Mouse (Mus musculus): ENCODE results near the gene Kcnd3.

The Kcnd3 gene

GRCm38 (mm10) chr3:105457657-105458056 lies 5.5 kb downstream of the Kcnd3 start:
- peak; percentile 44 for DNase-seq

GRCm38 (mm10) chr3:105466538-105466937 lies 14.4 kb downstream of the Kcnd3 start:
- DNase-seq, result no peak

DNA sequence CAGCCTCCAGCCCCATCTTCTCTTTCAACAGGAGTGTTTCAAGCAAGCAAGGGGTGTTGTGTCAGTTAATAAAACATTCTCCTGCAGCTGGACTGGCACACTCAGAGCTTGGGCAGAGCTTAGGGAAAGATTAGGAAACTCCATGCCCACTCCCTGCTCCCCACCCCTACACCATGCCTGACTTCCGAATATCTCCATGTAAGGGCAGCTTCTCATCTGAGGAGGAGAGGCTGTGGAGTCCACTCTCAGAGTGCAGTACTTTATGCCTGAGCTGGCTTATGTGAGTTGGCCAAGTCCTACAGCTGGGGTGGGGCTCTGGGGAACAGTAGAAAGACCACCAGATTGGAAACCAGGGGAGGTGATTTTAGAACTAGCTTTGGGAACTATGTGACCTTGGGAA lies 20.4 kb downstream of the Kcnd3 start:
- DNase-seq, result no peak

DNA sequence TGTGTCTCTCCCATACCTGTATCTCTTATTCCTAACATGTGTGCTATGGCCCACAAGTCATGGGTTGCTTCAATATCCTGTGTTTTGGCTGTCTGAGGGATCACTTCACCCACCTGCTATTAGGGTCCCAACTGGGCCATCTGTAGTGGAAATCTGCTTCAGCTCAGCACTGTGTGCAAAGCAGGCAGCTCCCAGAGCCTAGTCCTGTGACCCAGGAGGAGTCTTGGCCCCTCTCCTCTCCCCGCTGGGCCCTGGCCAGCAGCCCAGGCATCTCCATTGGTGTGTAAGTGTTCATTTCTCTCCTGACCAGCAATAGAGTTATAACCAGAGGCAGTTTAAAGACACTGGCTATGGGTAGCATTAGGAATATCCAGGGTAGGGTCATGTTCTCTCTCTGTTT lies 24.3 kb downstream of the Kcnd3 start:
- no peak for DNase-seq

DNA sequence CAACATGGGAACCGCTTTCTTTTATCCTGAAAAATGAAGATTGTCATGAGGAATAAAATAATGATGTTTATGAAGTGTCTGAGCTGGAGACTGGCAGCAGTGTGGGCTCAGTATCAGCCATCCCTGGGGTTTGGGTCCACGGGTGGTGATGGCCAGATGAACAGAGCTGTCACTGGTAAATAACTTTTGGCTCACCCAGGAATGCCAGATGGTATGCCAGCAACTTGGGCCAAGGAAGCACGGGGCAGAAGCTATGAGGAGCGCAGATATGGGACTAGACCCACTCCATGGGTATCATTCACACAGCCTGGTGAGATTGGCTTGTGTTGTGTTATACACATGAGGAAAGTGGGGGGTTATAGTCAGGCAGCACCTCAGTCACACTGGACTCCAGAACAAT lies 26.7 kb downstream of the Kcnd3 start:
- no peak for DNase-seq

DNA sequence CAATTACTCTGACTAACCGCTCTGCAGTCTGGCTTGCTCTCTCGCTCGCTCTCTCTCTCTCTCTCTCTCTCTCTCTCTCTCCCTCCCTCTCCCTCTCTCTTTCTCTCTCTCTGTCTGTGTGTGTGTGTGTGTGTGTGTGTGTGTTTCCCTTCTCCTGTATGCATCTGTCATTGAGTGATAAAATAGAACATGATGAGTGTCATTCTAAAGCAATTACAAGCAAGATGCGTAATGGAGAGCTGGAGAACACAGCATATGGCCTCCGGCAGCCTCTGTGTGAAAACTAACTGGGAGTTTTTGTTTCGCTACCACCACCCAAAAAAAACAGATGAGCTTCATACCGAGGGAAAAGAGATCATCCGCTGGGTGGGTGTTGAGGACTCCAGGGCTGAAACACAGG lies 29.3 kb downstream of the Kcnd3 start:
- DNase-seq, result no peak

DNA sequence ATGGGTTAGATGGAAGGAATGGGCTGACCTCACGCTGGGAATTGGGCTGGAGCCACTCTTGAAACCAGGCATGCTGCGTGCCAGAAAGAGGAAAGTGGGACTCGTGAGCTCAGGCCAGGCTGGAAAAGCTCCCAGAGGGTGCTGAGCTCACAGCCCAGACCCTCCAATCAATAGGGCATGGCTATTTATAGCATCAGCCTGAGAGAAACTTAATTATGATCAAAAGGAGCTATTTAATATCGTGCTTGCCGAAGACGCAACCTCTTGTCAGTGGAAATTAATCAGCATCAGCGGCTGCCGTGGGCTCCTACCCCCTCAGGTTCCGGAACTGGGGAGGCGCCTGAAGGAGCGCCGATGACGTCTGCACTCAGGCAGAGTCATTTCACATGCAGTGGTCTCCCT lies 31.5 kb downstream of the Kcnd3 start:
- DNase-seq, result no peak

GRCm38 (mm10) chr3:105487171-105487570 lies 35.0 kb downstream of the Kcnd3 start:
- no peak for DNase-seq

- DNase-seq, result peak; percentile 82
Measured at GRCm38 (mm10) chr3:105489607-105490006, 37.5 kb downstream of the Kcnd3 start.

DNA sequence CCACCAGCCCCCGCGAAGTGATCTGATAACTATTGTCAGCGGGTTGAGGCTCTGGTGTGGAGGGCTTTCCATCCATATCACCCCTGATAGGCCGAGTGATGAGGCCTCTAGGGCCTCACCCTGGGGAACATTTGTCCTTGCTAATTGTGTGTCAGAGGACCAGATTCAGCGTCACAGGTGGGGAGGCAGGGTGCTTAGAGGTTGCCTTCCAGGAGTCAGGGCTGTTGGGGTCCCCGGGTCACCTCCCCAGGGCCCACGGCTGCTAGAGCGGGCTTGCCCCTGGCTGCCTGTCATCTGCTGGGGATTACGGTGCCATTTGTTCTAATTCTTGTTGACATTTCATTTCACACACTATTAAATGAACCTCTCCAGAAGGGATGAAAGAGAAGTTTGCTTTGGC lies 42.8 kb downstream of the Kcnd3 start:
- no peak for DNase-seq

GRCm38 (mm10) chr3:105496216-105496615 lies 44.1 kb downstream of the Kcnd3 start:
- no peak for DNase-seq

DNA sequence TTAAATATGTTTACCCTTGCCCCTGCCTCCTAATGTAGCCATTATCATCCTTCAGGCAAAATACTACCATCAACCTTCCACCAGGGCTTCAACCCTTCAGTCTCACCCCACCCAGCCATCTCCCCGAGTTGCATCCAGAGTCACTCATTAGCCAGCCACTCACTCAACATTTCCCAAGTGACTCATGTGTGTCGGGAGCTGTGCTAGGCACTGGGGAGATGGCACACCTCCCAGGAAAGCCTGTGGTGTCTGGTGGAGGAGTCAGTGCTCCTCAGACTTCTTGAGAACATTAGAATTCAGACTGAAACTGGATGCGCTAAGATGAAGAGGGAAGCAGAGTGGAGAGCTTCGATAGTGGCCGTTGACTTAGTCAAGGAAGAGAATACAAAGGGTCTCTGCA lies 44.8 kb downstream of the Kcnd3 start:
- no peak for DNase-seq

DNA sequence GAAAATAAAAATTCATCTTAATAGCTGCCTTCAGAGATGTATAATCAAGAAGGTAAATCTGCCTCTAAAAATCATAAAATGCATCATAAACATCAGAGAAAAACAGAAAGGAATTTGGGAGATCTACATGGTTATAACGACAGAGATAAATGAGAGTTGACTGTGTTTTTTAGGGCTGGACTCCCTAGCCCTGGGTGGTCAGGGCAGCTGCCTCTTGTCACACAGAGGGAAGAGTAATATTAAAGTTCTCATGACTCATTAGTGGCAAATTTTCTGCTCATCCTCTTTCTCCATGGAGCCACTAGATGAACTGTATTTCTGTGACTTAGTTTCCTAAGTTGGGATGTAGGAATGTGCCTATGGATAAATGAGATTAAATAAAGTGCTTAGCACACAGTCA lies 48.9 kb downstream of the Kcnd3 start:
- no peak for DNase-seq

- DNase-seq, result no peak
Measured at GRCm38 (mm10) chr3:105504272-105504671, 52.1 kb downstream of the Kcnd3 start.

DNA sequence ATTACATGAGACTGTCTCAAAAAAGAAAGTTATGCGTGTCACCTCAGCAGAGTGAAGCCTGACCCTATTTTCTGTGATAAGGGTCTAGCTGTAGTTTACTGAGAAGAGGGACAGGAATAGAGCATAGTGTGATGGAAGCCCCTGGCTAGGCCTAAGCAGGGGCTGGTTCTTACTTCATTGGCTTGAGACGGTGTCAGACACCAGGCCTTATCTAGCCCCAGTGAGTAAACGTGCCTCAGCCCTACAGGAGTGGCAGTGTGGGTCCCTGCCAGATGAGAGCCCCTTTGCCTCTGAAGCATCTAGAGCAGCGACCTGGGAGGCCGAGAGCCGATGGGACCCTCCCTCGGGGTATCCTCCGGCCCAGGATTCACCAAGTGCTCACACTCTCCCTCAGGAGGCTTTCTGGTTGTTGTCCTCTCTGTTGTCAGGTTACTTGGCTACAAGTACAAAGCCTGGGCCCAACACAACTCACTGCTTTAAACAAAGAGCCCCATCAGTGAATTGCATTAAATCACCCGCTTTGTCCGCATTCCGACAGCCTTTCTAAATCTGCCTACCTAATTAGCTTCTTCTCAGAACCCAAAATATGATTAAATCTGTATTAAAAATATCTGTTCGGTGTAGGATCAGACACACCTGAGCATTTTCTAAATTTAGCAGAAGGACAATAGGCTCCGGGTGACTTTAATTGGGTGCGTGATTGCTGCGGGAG lies 53.2 kb downstream of the Kcnd3 start:
- DNase-seq, result no peak

- no peak for DNase-seq
Measured at GRCm38 (mm10) chr3:105505873-105506170, 53.7 kb downstream of the Kcnd3 start.

DNA sequence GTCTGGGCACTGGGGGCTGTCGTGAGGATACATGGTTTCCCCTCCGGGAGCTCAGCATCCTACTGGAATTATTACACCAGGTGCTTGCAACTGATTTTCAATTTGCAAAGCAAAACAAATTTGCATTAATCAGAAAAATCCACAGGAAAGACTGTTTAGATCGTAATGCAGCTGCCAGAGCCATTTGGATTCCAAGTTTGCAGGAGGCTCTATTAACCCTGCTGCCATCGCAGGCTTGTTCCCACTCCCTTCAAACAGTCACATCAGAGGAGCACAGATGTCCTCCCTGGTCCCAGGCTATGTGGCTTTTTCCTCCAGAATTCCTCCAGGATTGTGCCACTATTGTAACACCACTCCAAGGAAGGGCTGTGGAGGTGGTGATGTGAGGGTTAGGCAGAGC lies 54.5 kb downstream of the Kcnd3 start:
- DNase-seq, result no peak

- no peak for DNase-seq
Measured at GRCm38 (mm10) chr3:105509321-105509720, 57.2 kb downstream of the Kcnd3 start.

DNA sequence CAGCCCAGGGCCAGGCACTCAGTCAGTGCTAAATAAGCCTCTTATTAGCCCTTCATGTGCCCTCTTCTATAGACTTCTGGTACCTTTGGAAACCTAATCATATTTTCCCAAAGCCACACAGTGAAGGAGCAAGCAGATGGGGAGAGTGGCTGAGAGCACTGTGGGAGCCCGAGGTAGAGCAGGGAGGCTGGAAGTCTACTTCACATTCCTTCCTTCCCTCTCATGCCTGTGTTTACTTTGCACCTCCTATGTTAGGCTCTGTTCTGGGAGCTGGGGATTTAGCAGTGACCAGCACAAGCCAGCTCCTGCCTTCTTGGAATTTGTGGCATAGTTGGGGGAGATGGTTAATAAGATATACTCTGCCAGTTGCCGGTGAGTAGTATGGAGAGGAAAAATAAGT lies 59.7 kb downstream of the Kcnd3 start:
- DNase-seq, result no peak

GRCm38 (mm10) chr3:105514215-105514614 lies 62.1 kb downstream of the Kcnd3 start:
- no peak for DNase-seq

DNA sequence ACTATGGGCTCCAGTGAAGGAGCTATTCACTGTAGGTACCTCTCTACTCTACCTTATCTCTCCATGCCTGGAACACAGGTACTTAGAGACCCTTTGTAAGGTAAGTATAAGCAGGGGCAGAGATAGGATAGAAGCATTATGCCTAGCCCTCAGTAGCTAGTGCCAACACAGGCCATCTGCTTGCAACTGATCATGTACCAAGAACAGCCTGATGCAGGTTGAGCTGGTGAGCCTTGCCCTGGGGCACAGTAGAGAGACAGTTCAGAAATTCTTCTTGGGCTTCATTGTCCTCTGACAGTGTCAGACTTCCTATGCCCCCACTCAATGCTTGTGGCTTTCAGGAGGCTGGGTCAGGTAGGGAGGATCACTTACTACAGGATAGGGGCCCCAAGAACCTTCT lies 62.9 kb downstream of the Kcnd3 start:
- DNase-seq, result no peak

- no peak for DNase-seq
Measured at GRCm38 (mm10) chr3:105515640-105516039, 63.5 kb downstream of the Kcnd3 start.

GRCm38 (mm10) chr3:105520446-105520845 lies 68.3 kb downstream of the Kcnd3 start:
- no peak for DNase-seq

GRCm38 (mm10) chr3:105521178-105521631 lies 69.1 kb downstream of the Kcnd3 start:
- DNase-seq, result peak; percentile 77

DNA sequence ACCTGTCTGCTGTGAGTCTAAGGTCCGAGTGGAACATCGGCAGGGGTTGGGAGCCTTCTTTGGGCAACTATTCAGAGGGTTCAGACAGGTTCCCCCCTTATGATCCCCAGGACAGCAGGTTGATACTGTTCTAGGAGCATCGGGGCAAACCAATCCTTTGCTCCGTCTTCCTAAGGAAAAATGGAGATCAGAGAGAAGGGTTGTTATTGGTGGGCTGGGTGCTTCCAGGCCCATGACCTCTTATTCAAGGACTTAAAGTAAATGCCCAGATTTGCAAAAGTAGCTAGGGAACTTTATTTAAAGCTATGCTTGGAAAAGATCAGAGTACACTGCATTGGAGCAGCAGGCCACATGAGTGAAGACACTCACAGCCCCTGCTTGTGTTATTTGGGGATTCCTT lies 69.5 kb downstream of the Kcnd3 start:
- no peak for DNase-seq

GRCm38 (mm10) chr3:105528860-105529259 lies 76.7 kb downstream of the Kcnd3 start:
- DNase-seq, result no peak

Data from right cerebral cortex, postnatal 25 days (tissue).